Mouse (Mus musculus): ENCODE measurements around the gene Ppy.

The Ppy gene

GRCm38 (mm10) chr11:102101219-102101618 lies at the start of gene Ppy:
Gene Ppy, minus strand, starts transcription at chr11:102101319.
- DNase-seq (ENCODE audit: low spot score), result no peak

GRCm38 (mm10) chr11:102147213-102147989 lies 46.3 kb upstream of the Ppy start:
- DNase-seq (ENCODE audit: low spot score), result peak; percentile 52

GRCm38 (mm10) chr11:102146531-102146930 lies 45.4 kb upstream of the Ppy start:
- DNase-seq (ENCODE audit: low spot score), result peak; percentile 51

- DNase-seq (ENCODE audit: low spot score), result peak; percentile 74
Measured at GRCm38 (mm10) chr11:102146005-102146404, 44.9 kb upstream of the Ppy start.

- peak; percentile 70 for DNase-seq (ENCODE audit: low spot score)
Measured at GRCm38 (mm10) chr11:102145471-102146001, 44.4 kb upstream of the Ppy start, which contains the start of gene Nags. Gene Nags, plus strand, starts transcription at chr11:102145513.

- DNase-seq (ENCODE audit: low spot score), result no peak
Measured at GRCm38 (mm10) chr11:102144957-102145470, 43.9 kb upstream of the Ppy start.

- DNase-seq (ENCODE audit: low spot score), result no peak
Measured at GRCm38 (mm10) chr11:102142355-102142754, 41.2 kb upstream of the Ppy start.

GRCm38 (mm10) chr11:102140508-102140907 lies 39.4 kb upstream of the Ppy start:
- DNase-seq (ENCODE audit: low spot score), result peak; percentile 74

- DNase-seq (ENCODE audit: low spot score), result peak; percentile 80
Measured at GRCm38 (mm10) chr11:102138447-102138740, 37.3 kb upstream of the Ppy start.

GRCm38 (mm10) chr11:102137625-102138446 lies 36.7 kb upstream of the Ppy start:
- DNase-seq (ENCODE audit: low spot score), result no peak

- DNase-seq (ENCODE audit: low spot score), result no peak
Measured at GRCm38 (mm10) chr11:102134516-102134915, 33.4 kb upstream of the Ppy start.

GRCm38 (mm10) chr11:102117386-102117785 lies 16.3 kb upstream of the Ppy start:
- DNase-seq (ENCODE audit: low spot score), result no peak

GRCm38 (mm10) chr11:102116241-102116640 lies 15.1 kb upstream of the Ppy start:
- no peak for DNase-seq (ENCODE audit: low spot score)

- no peak for DNase-seq (ENCODE audit: low spot score)
Measured at GRCm38 (mm10) chr11:102111576-102111975, 10.5 kb upstream of the Ppy start.

- no peak for DNase-seq (ENCODE audit: low spot score)
Measured at GRCm38 (mm10) chr11:102107732-102108131, 6.6 kb upstream of the Ppy start, which contains the start of gene Pyy. Gene Pyy, minus strand, starts transcription at chr11:102107832.

- DNase-seq (ENCODE audit: low spot score), result no peak
Measured at GRCm38 (mm10) chr11:102106911-102107310, 5.8 kb upstream of the Ppy start.

GRCm38 (mm10) chr11:102102485-102103258 lies 1.6 kb upstream of the Ppy start:
- peak; percentile 87 for DNase-seq (ENCODE audit: low spot score)

- DNase-seq (ENCODE audit: low spot score), result peak; percentile 82
Measured at GRCm38 (mm10) chr11:102096887-102097391, 4.2 kb downstream of the Ppy start.

GRCm38 (mm10) chr11:102096446-102096845 lies 4.7 kb downstream of the Ppy start:
- DNase-seq (ENCODE audit: low spot score), result no peak

- no peak for DNase-seq (ENCODE audit: low spot score)
Measured at GRCm38 (mm10) chr11:102095676-102096075, 5.4 kb downstream of the Ppy start.

GRCm38 (mm10) chr11:102089088-102089808 lies 11.9 kb downstream of the Ppy start:
- peak; percentile 80 for DNase-seq (ENCODE audit: low spot score)

All from testis, postnatal 10 days (tissue).